Mouse (Mus musculus): ENCODE results near the gene Fam189b. TPM values are rescaled to one million over a fixed set of nuclear protein-coding genes. Genes with fewer than 3 reads are reported as not detected.

Gene Fam189b
- total RNA-seq (2014; rRNA removed; ENCODE audit: low replicate concordance) = 2.1 and 2.2 TPM in 2 replicates
- 5.6 and 5.7 TPM in 2 replicates for polyA plus RNA-seq (2015; fragmentation: Nextera tagmentation; extraction: Ambion mirVana)

GRCm38 (mm10) chr3:89183058-89183958 lies at the start of gene Fam189b:
Gene Fam189b (plus strand): TSS chr3:89183143.
- 5% methylated on average over 39 of the region's 39 CpGs for WGBS
- no peak for TF ChIP-seq CTCF (IDR thresholded peaks at IDR 0.05; ENCODE audit: low read depth)
- no peak for TF ChIP-seq EP300 (IDR thresholded peaks at IDR 0.05; ENCODE audit: low read depth)
- Histone ChIP-seq H3K4me2 (ENCODE audit: low read depth, low read length) (peak within 1 kb of the TSS; percentile 96), H3K27me3 (ENCODE audit: control insufficient read depth, insufficient read depth, low read length) (no peaks in the 10 kb centered on the region), H3K27ac (ENCODE audit: low read depth) (peak within 1 kb of the TSS; percentile 16; the same call in 1 of the 2 replicates), H3K4me3 (ENCODE audit: low read depth, low read length) (peak within 1 kb of the TSS; percentile 56), H3K9ac (replicated peaks; ENCODE audit: low read depth, low read length) (peak within 1 kb of the TSS; percentile 59), H3K36me3 (replicated peaks; ENCODE audit: control insufficient read depth, insufficient read depth, low read length) (peaks cover 32% of the 10 kb centered on the region), H3K4me1 (ENCODE audit: control insufficient read depth, insufficient read depth) (peaks cover 12% of the 10 kb centered on the region), H3K9me3 (replicated peaks; ENCODE audit: control insufficient read depth, low read length) (no peaks in the 10 kb centered on the region)
- DNase-seq (ENCODE audit: low spot score) (peak; percentile 84), ATAC-seq (ENCODE audit: insufficient read depth, low read depth) (peak; percentile 95)

- no peak overlapping the region for H3K4me2 ChIP-seq (ENCODE audit: low read depth, low read length)
- DNase-seq (ENCODE audit: low spot score) (no peak), ATAC-seq (ENCODE audit: insufficient read depth, low read depth) (no peak)
- H3K27me3 ChIP-seq (ENCODE audit: control insufficient read depth, insufficient read depth, low read length) = peaks cover 10% of the 10 kb centered on the region; the same call in 1 of the 2 replicates
- TF ChIP-seq CTCF (IDR thresholded peaks at IDR 0.05; ENCODE audit: low read depth) (no peak), EP300 (IDR thresholded peaks at IDR 0.05; ENCODE audit: low read depth) (no peak)
- no peaks in the 10 kb centered on the region for H3K9me3 ChIP-seq (replicated peaks; ENCODE audit: control insufficient read depth, low read length)
- no peak overlapping the region for H3K27ac ChIP-seq (ENCODE audit: low read depth)
- 81% methylated on average over 1 of the region's 1 CpGs for WGBS
- no peaks in the 10 kb centered on the region for H3K36me3 ChIP-seq (replicated peaks; ENCODE audit: control insufficient read depth, insufficient read depth, low read length)
- H3K9ac ChIP-seq (replicated peaks; ENCODE audit: low read depth, low read length) = no peak overlapping the region
- peaks cover 7% of the 10 kb centered on the region; the same call in 1 of the 2 replicates for H3K4me1 ChIP-seq (ENCODE audit: control insufficient read depth, insufficient read depth)
- H3K4me3 ChIP-seq (ENCODE audit: low read depth, low read length) = no peak overlapping the region
Measured at GRCm38 (mm10) chr3:89133752-89134151, 49.2 kb upstream of the Fam189b start.

DNA sequence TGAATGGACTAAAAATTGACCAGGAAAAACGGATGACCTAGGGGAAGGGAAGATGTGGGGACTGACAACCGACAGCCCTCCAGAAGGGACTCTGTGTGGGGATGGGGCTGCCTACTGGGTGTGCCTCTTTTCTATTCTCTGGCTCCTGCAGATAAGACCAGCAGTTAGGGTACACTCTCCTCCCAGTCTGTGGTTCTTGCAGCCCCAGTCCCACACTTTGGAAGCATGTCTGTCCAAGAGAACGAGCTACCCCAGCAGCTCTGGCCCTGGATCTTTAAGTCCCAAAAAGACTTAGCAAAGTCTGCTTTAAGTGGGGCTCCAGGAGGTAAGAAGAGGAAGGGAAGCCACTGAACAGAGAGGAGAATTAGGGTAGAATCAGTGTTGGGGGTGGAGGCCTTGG lies 47.0 kb upstream of the Fam189b start, which contains the start of gene Pklr:
TSS of gene Pklr (plus strand) at position 185 of the 400 bp plus-strand sequence.
- no peak for TF ChIP-seq CTCF (IDR thresholded peaks at IDR 0.05; ENCODE audit: low read depth)
- ATAC-seq (ENCODE audit: insufficient read depth, low read depth) = no peak
- H3K4me1 ChIP-seq (ENCODE audit: control insufficient read depth, insufficient read depth) = peaks cover 7% of the 10 kb centered on the region; the same call in 1 of the 2 replicates
- no peak within 1 kb of the TSS for H3K4me2 ChIP-seq (ENCODE audit: low read depth, low read length)
- H3K27me3 ChIP-seq (ENCODE audit: control insufficient read depth, insufficient read depth, low read length) = peaks cover 10% of the 10 kb centered on the region; the same call in 1 of the 2 replicates
- no peak within 1 kb of the TSS for H3K9ac ChIP-seq (replicated peaks; ENCODE audit: low read depth, low read length)
- H3K9me3 ChIP-seq (replicated peaks; ENCODE audit: control insufficient read depth, low read length) = no peaks in the 10 kb centered on the region
- DNase-seq (ENCODE audit: low spot score) = no peak
- H3K27ac ChIP-seq (ENCODE audit: low read depth) = no peak within 1 kb of the TSS
- WGBS = 60% methylated on average over 3 of the region's 3 CpGs
- H3K36me3 ChIP-seq (replicated peaks; ENCODE audit: control insufficient read depth, insufficient read depth, low read length) = no peaks in the 10 kb centered on the region
- no peak within 1 kb of the TSS for H3K4me3 ChIP-seq (ENCODE audit: low read depth, low read length)

GRCm38 (mm10) chr3:89136365-89136764 lies 46.6 kb upstream of the Fam189b start:
- Histone ChIP-seq H3K4me2 (ENCODE audit: low read depth, low read length) (no peak overlapping the region), H3K27ac (ENCODE audit: low read depth) (no peak overlapping the region), H3K36me3 (replicated peaks; ENCODE audit: control insufficient read depth, insufficient read depth, low read length) (no peaks in the 10 kb centered on the region), H3K4me3 (ENCODE audit: low read depth, low read length) (no peak overlapping the region), H3K9me3 (replicated peaks; ENCODE audit: control insufficient read depth, low read length) (no peaks in the 10 kb centered on the region), H3K27me3 (ENCODE audit: control insufficient read depth, insufficient read depth, low read length) (peaks cover 10% of the 10 kb centered on the region; the same call in 1 of the 2 replicates), H3K9ac (replicated peaks; ENCODE audit: low read depth, low read length) (no peak overlapping the region), H3K4me1 (ENCODE audit: control insufficient read depth, insufficient read depth) (peaks cover 7% of the 10 kb centered on the region; the same call in 1 of the 2 replicates)
- TF ChIP-seq EP300 (IDR thresholded peaks at IDR 0.05; ENCODE audit: low read depth) (no peak), CTCF (IDR thresholded peaks at IDR 0.05; ENCODE audit: low read depth) (no peak)
- ATAC-seq (ENCODE audit: insufficient read depth, low read depth) (no peak), DNase-seq (ENCODE audit: low spot score) (no peak)
- 37% methylated on average over 9 of the region's 9 CpGs for WGBS

- no peak for DNase-seq (ENCODE audit: low spot score)
- no peak for ATAC-seq (ENCODE audit: insufficient read depth, low read depth)
- TF ChIP-seq EP300 (IDR thresholded peaks at IDR 0.05; ENCODE audit: low read depth) (no peak), CTCF (IDR thresholded peaks at IDR 0.05; ENCODE audit: low read depth) (no peak)
- H3K4me1 ChIP-seq (ENCODE audit: control insufficient read depth, insufficient read depth) = no peaks in the 10 kb centered on the region
- H3K27me3 ChIP-seq (ENCODE audit: control insufficient read depth, insufficient read depth, low read length) = peaks cover 38% of the 10 kb centered on the region
- H3K9ac ChIP-seq (replicated peaks; ENCODE audit: low read depth, low read length) = no peak overlapping the region
- H3K9me3 ChIP-seq (replicated peaks; ENCODE audit: control insufficient read depth, low read length) = no peaks in the 10 kb centered on the region
- no peak overlapping the region for H3K4me2 ChIP-seq (ENCODE audit: low read depth, low read length)
- no peak overlapping the region for H3K4me3 ChIP-seq (ENCODE audit: low read depth, low read length)
- 71% methylated on average over 10 of the region's 10 CpGs for WGBS
- H3K36me3 ChIP-seq (replicated peaks; ENCODE audit: control insufficient read depth, insufficient read depth, low read length) = no peaks in the 10 kb centered on the region
- no peak overlapping the region for H3K27ac ChIP-seq (ENCODE audit: low read depth)
Measured at GRCm38 (mm10) chr3:89144821-89145220, 38.1 kb upstream of the Fam189b start.

All from heart, postnatal 0 days (tissue).